Mouse (Mus musculus) lung, postnatal 0 days (tissue): ENCODE results near the gene Cenpl.

Source experiments
- CTCF ChIP-seq: IDR thresholded peaks from 2 replicates; pipeline ENCODE4 v1.5.1; 2016; ENCODE audit warnings: antibody characterized with exemption, mild to moderate bottlenecking
- EP300 ChIP-seq: IDR thresholded peaks from 2 replicates; pipeline ENCODE4 v1.6.1; 2016; ENCODE audit warnings: antibody characterized with exemption, mild to moderate bottlenecking, control low read depth

DNA sequence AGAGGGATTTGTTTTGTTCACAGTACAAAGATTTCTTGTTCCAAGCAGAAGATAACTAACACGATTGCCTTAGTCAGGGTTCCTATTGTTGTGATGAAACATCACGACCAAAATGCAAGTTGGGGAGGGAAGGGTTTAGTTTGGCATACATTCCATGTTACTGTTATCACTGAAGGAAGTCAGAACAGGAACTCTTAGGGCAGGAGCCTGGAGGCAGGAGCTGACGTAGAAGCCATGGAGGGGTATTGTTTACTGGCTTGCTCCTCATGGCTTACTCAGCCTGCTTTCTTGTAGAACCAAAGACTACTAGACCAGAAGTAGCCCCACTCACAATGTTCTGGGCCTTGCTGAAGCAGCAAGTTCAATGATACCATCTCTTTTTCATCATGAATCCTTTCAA is 23.5 kb upstream of the Cenpl start:
- no peak for TF ChIP-seq CTCF
- TF ChIP-seq EP300 = no peak
